Mouse (Mus musculus) MEL (cell line): ENCODE measurements around the gene Shox2. TPM values are rescaled to one million over a fixed set of nuclear protein-coding genes. Genes with fewer than 3 reads are reported as not detected.

Experiments
- DNase-seq: peaks from one replicate; pipeline ENCODE4 v3.0.0; 2011; ENCODE audit warnings: low read depth, low spot score
- H3K27ac ChIP-seq: 2 replicates; pipeline ENCODE4 v1.5.1; 2012; ENCODE audit warnings: low read depth, mild to moderate bottlenecking, control low read depth, low read length, moderate library complexity; ENCODE audit not compliant: control insufficient read depth
- H3K27me3 ChIP-seq, 2 experiments: fragments of 150-350 bp in 1 of 2; sonication (generic) in 1 of 2; 2 replicates each; pipeline ENCODE4 v1.6.1; 2012; ENCODE audit warnings: low read length in 2 of 2, mild to moderate bottlenecking in 2 of 2, improper control_type of control experiment in 1 of 2, moderate library complexity in 1 of 2; ENCODE audit not compliant: insufficient read depth in 2 of 2, control insufficient read depth in 1 of 2
- H3K36me3 ChIP-seq, 2 experiments: 2 replicates each; pipeline ENCODE4 v1.6.1; 2012 to 2014; ENCODE audit warnings: low read length in 2 of 2, improper control_type of control experiment in 1 of 2, inconsistent platforms in 1 of 2, mild to moderate bottlenecking in 1 of 2; ENCODE audit not compliant: insufficient read depth in 2 of 2, control insufficient read depth in 1 of 2
- H3K4me1 ChIP-seq, 2 experiments: fragments of 150-350 bp in 1 of 2; sonication (generic) in 1 of 2; 2 replicates each; pipeline ENCODE4 v1.6.1; 2012; ENCODE audit warnings: low read length in 2 of 2, improper control_type of control experiment in 1 of 2, mild to moderate bottlenecking in 1 of 2; ENCODE audit not compliant: insufficient read depth in 2 of 2, control insufficient read depth in 1 of 2
- H3K4me3 ChIP-seq, 2 experiments: fragments of 150-350 bp in 1 of 2; sonication (generic) in 1 of 2; 2 replicates each; pipeline ENCODE4 v1.5.1; 2012; ENCODE audit warnings: low read depth in 2 of 2, low read length in 2 of 2, mild to moderate bottlenecking in 2 of 2, moderate library complexity in 2 of 2, control low read depth in 1 of 2, improper control_type of control experiment in 1 of 2; ENCODE audit not compliant: control insufficient read depth in 1 of 2, insufficient read depth in 1 of 2
- H3K79me2 ChIP-seq: 2 replicates; pipeline ENCODE4 v1.6.1; 2012; ENCODE audit warnings: mild to moderate bottlenecking, low read length, moderate library complexity; ENCODE audit not compliant: control insufficient read depth, poor library complexity, insufficient read depth
- H3K9ac ChIP-seq: 2 replicates; pipeline ENCODE4 v1.6.1; 2012; ENCODE audit warnings: low read depth, mild to moderate bottlenecking, control low read depth, low read length, moderate library complexity; ENCODE audit not compliant: control insufficient read depth, poor library complexity, severe bottlenecking
- H3K9me3 ChIP-seq: fragments of 150-350 bp; sonication (generic); replicated peaks from 2 replicates; pipeline ENCODE4 v1.6.1; 2012; ENCODE audit warnings: mild to moderate bottlenecking, low read length, improper control_type of control experiment, moderate library complexity; ENCODE audit not compliant: insufficient read depth
- BHLHE40 ChIP-seq: IDR thresholded peaks from 2 replicates; pipeline ENCODE4 v1.6.1; 2012; ENCODE audit warnings: low read depth, mild to moderate bottlenecking, inconsistent platforms, low read length, improper control_type of control experiment, borderline replicate concordance
- CHD1 ChIP-seq: IDR thresholded peaks from 2 replicates; pipeline ENCODE4 v1.6.1; 2012; ENCODE audit warnings: low read depth, mild to moderate bottlenecking, inconsistent platforms, low read length, improper control_type of control experiment
- CHD2 ChIP-seq: IDR thresholded peaks from 2 replicates; pipeline ENCODE4 v1.6.1; 2011; ENCODE audit warnings: low read length, improper control_type of control experiment
- CTCF ChIP-seq, 3 experiments: IDR thresholded peaks in 2 of 3; conservative IDR thresholded peaks in 1 of 3; 2 replicates each; pipeline ENCODE4 v1.5.1; 2011 to 2012; ENCODE audit warnings: low read length in 3 of 3, low read depth in 2 of 3, mild to moderate bottlenecking in 2 of 3, improper control_type of control experiment in 1 of 3, inconsistent platforms in 1 of 3, mixed read lengths in 1 of 3, moderate library complexity in 1 of 3; ENCODE audit not compliant: control insufficient read depth in 1 of 3, insufficient read depth in 1 of 3, poor library complexity in 1 of 3, severe bottlenecking in 1 of 3
- E2F4 ChIP-seq: IDR thresholded peaks from 2 replicates; pipeline ENCODE4 v1.6.1; 2011; ENCODE audit warnings: low read depth, low read length, improper control_type of control experiment, borderline replicate concordance
- ETS1 ChIP-seq: IDR thresholded peaks from 2 replicates; pipeline ENCODE4 v1.6.1; 2012; ENCODE audit warnings: low read depth, mild to moderate bottlenecking, inconsistent platforms, low read length, improper control_type of control experiment, moderate library complexity
- GABPA ChIP-seq: IDR thresholded peaks from 2 replicates; pipeline ENCODE4 v1.6.1; 2012; ENCODE audit warnings: low read depth, mild to moderate bottlenecking, inconsistent platforms, low read length, improper control_type of control experiment, moderate library complexity
- GATA1 ChIP-seq: IDR thresholded peaks from 2 replicates; pipeline ENCODE4 v1.6.1; 2011; ENCODE audit warnings: low read depth, low read length, improper control_type of control experiment
- HCFC1 ChIP-seq: IDR thresholded peaks from 2 replicates; pipeline ENCODE4 v1.6.1; 2012; ENCODE audit warnings: low read depth, mild to moderate bottlenecking, inconsistent platforms, low read length, improper control_type of control experiment, moderate library complexity
- JUND ChIP-seq: IDR thresholded peaks from 2 replicates; pipeline ENCODE4 v1.6.1; 2011; ENCODE audit warnings: low read depth, mild to moderate bottlenecking, improper control_type of control experiment, low read length
- KAT2A ChIP-seq: conservative IDR thresholded peaks from 2 replicates; pipeline ENCODE4 v1.6.1; 2012; ENCODE audit warnings: low read depth, low read length, improper control_type of control experiment, inconsistent platforms
- MAFK ChIP-seq: IDR thresholded peaks from 2 replicates; pipeline ENCODE4 v1.6.1; 2011; ENCODE audit warnings: low read depth, mild to moderate bottlenecking, low read length, improper control_type of control experiment, borderline replicate concordance
- MEF2A ChIP-seq: IDR thresholded peaks from 2 replicates; pipeline ENCODE4 v1.6.1; 2014; ENCODE audit warnings: low read depth, mild to moderate bottlenecking, inconsistent platforms, low read length, improper control_type of control experiment; ENCODE audit not compliant: poor library complexity, insufficient replicate concordance, severe bottlenecking; ENCODE audit errors: extremely low read depth
- MXI1 ChIP-seq: IDR thresholded peaks from 2 replicates; pipeline ENCODE4 v1.6.1; 2011; ENCODE audit warnings: mild to moderate bottlenecking, low read depth, low read length, improper control_type of control experiment
- MYB ChIP-seq: IDR thresholded peaks from 2 replicates; pipeline ENCODE4 v1.6.1; 2011; ENCODE audit warnings: mild to moderate bottlenecking, low read depth, low read length, improper control_type of control experiment
- MYC ChIP-seq: IDR thresholded peaks from 2 replicates; pipeline ENCODE4 v1.6.1; 2011; ENCODE audit warnings: low read depth, mild to moderate bottlenecking, low read length, improper control_type of control experiment, moderate library complexity
- NELFE ChIP-seq: IDR thresholded peaks from 2 replicates; pipeline ENCODE4 v1.6.1; 2011; ENCODE audit warnings: low read depth, low read length, improper control_type of control experiment
- POLR2A ChIP-seq, 2 experiments: IDR thresholded peaks; 2 replicates each; pipeline ENCODE4 v1.6.1; 2011 to 2012; ENCODE audit warnings: low read length in 2 of 2, mild to moderate bottlenecking in 2 of 2, control low read depth in 1 of 2, improper control_type of control experiment in 1 of 2, low read depth in 1 of 2, moderate library complexity in 1 of 2; ENCODE audit not compliant: control insufficient read depth in 1 of 2, insufficient read depth in 1 of 2, poor library complexity in 1 of 2
- POLR2AphosphoS2 ChIP-seq: IDR thresholded peaks from 2 replicates; pipeline ENCODE4 v1.6.1; 2011; ENCODE audit warnings: low read length, improper control_type of control experiment
- POLR2AphosphoS5 ChIP-seq: IDR thresholded peaks from 2 replicates; pipeline ENCODE4 v1.6.1; 2012; ENCODE audit warnings: low read depth, borderline replicate concordance, mild to moderate bottlenecking, inconsistent platforms, low read length, moderate library complexity, mixed read lengths
- RAD21 ChIP-seq: IDR thresholded peaks from 2 replicates; pipeline ENCODE4 v1.6.1; 2011; ENCODE audit warnings: mild to moderate bottlenecking, low read depth, low read length, improper control_type of control experiment
- RCOR1 ChIP-seq: IDR thresholded peaks from 2 replicates; pipeline ENCODE4 v1.6.1; 2012; ENCODE audit warnings: low read depth, mild to moderate bottlenecking, inconsistent platforms, low read length, improper control_type of control experiment
- SIN3A ChIP-seq: IDR thresholded peaks from 2 replicates; pipeline ENCODE4 v1.6.1; 2012; ENCODE audit warnings: low read length, improper control_type of control experiment, inconsistent platforms
- TAL1 ChIP-seq: IDR thresholded peaks from 2 replicates; pipeline ENCODE4 v1.6.1; 2012; ENCODE audit warnings: mild to moderate bottlenecking, inconsistent platforms, low read length, moderate library complexity, mixed read lengths
- TCF12 ChIP-seq: IDR thresholded peaks from 2 replicates; pipeline ENCODE4 v1.6.1; 2014; ENCODE audit warnings: low read depth, mild to moderate bottlenecking, inconsistent platforms, low read length, improper control_type of control experiment, moderate library complexity
- UBTF ChIP-seq: IDR thresholded peaks from 2 replicates; pipeline ENCODE4 v1.6.1; 2012; ENCODE audit warnings: low read depth, mild to moderate bottlenecking, inconsistent platforms, low read length, improper control_type of control experiment, moderate library complexity, borderline replicate concordance; ENCODE audit not compliant: insufficient read depth
- USF1 ChIP-seq: IDR thresholded peaks from 2 replicates; pipeline ENCODE4 v1.6.1; 2014; ENCODE audit warnings: low read depth, mild to moderate bottlenecking, inconsistent platforms, low read length, improper control_type of control experiment, moderate library complexity
- USF2 ChIP-seq, 2 experiments: IDR thresholded peaks; 2 replicates each; pipeline ENCODE4 v1.6.1; 2011 to 2012; ENCODE audit warnings: improper control_type of control experiment in 2 of 2, low read length in 2 of 2, borderline replicate concordance in 1 of 2, inconsistent platforms in 1 of 2, low read depth in 1 of 2, mild to moderate bottlenecking in 1 of 2; ENCODE audit not compliant: insufficient read depth in 1 of 2
- ZKSCAN1 ChIP-seq: IDR thresholded peaks from 2 replicates; pipeline ENCODE4 v1.6.1; 2012; ENCODE audit warnings: low read depth, mild to moderate bottlenecking, inconsistent platforms, low read length, improper control_type of control experiment, moderate library complexity
- polyA plus RNA-seq, 2 experiments: library from polyadenylated mRNA; stranded (reverse) in 1 of 2; unstranded in 1 of 2; fragments of >175 nt in 1 of 2; fragments of >200 nt in 1 of 2; gene quantifications; 2 replicates each; pipeline versions ENCODE4 v1.2.1 to v1.2.4; 2012; ENCODE audit warnings: low replicate concordance in 2 of 2, low read depth in 1 of 2; ENCODE audit not compliant: insufficient read length in 2 of 2, insufficient read depth in 1 of 2, missing spikeins in 1 of 2
- total RNA-seq: library from RNA; depleted of rRNA; stranded (reverse); fragments of 300-350 nt; gene quantifications from 2 replicates; pipeline ENCODE4 v1.2.3, GENCODE M21; 2012

Shox2 gene
- total and polyA plus RNA-seq, 3 experiments: 3.1 to 6.5 TPM; not detected in 1

DNA sequence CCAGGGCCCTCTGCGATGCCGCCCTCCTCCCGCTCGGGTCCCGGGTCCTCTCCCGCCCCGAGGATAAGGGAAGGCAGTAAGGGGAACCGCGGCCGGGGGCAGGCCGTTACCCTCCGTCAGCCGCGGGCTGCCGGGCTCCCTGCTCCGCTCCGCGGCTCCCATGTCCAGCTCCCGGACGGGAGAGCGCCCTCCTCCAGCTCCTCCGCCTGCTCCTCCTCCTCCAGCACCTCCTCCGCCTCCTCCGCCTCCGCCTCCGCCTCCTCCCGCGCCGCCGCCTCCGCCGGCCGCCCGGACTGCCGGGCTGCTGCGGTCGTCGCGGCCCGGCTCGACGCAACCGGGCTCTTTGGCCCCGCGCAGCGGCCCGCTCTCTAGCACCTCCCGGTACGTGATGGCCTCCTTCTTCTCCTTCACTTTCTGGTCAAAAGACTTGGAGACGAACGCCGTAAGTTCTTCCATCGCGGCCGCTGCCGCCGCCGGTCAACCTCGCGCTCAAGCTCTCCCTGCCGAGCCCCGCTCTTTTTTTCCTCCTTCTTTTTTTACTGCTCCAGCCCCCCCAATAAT lies 390 bp downstream of the Shox2 start, which contains the start of gene Rsrc1:
TSS of gene Rsrc1 (plus strand) at position 290 of the 561 bp plus-strand sequence.
- Histone ChIP-seq H3K27me3 (no peaks in the 10 kb centered on the region), H3K9ac (peak within 1 kb of the TSS; percentile 87), H3K4me3 (peak within 1 kb of the TSS; percentile 76 to 89)

GRCm38 (mm10) chr3:66980111-66980975 lies 1.2 kb downstream of the Shox2 start:
- Histone ChIP-seq H3K36me3 (peaks cover 0 to 5% of the 10 kb centered on the region in 2 experiments; a peak in 2 of 4 replicates), H3K9ac (peak overlapping the region; percentile 87), H3K4me3 (peak overlapping the region; percentile 76 to 89), H3K79me2 (peaks cover 5% of the 10 kb centered on the region; the same call in 1 of the 2 replicates), H3K4me1 (peaks cover 3 to 5% of the 10 kb centered on the region in 2 experiments; a peak in 2 of 4 replicates), H3K27ac (no peak overlapping the region), H3K9me3 (no peaks in the 10 kb centered on the region), H3K27me3 (no peaks in the 10 kb centered on the region)
- TF ChIP-seq MYC: no peak
- TF ChIP-seq RCOR1: 0 out of 2 replicates have a peak, but pooled peaks have one; percentile 6
- TF ChIP-seq USF2 (IDR thresholded peaks at IDR 0.05; ENCODE audit: borderline replicate concordance in 1 of 2, insufficient read depth in 1 of 2, low read depth in 1 of 2, low read length in 2 of 2): no peak
- no peak for TF ChIP-seq TAL1
- TF ChIP-seq CHD2: no peak
- no peak for TF ChIP-seq NELFE
- peak; percentile 95 for TF ChIP-seq JUND
- peak; percentile 31; the same call in 1 of the 2 replicates for TF ChIP-seq ETS1
- TF ChIP-seq USF1: no peak
- no peak for TF ChIP-seq RAD21
- no peak for TF ChIP-seq KAT2A
- DNase-seq: peak; percentile 51

More for the DNA sequence above, 390 bp downstream of the Shox2 start, which contains the start of gene Rsrc1:
- peak; percentile 68 for DNase-seq
- H3K27ac ChIP-seq: peak within 1 kb of the TSS; percentile 85
- H3K79me2 ChIP-seq: peaks cover 12% of the 10 kb centered on the region
- H3K36me3 ChIP-seq: peaks cover 0 to 5% of the 10 kb centered on the region in 2 experiments; a peak in 2 of 4 replicates
- H3K4me1 ChIP-seq: peaks cover 3 to 5% of the 10 kb centered on the region in 2 experiments; a peak in 2 of 4 replicates
- no peak for TF ChIP-seq KAT2A
- TF ChIP-seq UBTF: peak; percentile 94; the same call in 1 of the 2 replicates
- no peak; the same call in none of the 2 replicates for TF ChIP-seq SIN3A
- TF ChIP-seq POLR2AphosphoS2: no peak
- TF ChIP-seq RCOR1: no peak
- TF ChIP-seq MXI1: no peak
- TF ChIP-seq ZKSCAN1: no peak
- TF ChIP-seq CTCF (IDR thresholded peaks at IDR 0.05 in 2 of 3, conservative IDR thresholded peaks at IDR 0.05 in 1 of 3; ENCODE audit: control insufficient read depth in 1 of 3, insufficient read depth in 1 of 3, low read depth in 2 of 3, low read length in 3 of 3, poor library complexity in 1 of 3, severe bottlenecking in 1 of 3): 0 out of 6 replicates have a peak, but pooled peaks of 1 of the 3 experiments have one; percentile 11
- TF ChIP-seq POLR2A (IDR thresholded peaks at IDR 0.05; ENCODE audit: control insufficient read depth in 1 of 2, insufficient read depth in 1 of 2, low read depth in 1 of 2, low read length in 2 of 2, poor library complexity in 1 of 2): peak in 1 of 2 experiments; percentile 45; a peak in 2 of 4 replicates
- TF ChIP-seq BHLHE40: no peak
- no peak for TF ChIP-seq MYB
- no peak for TF ChIP-seq HCFC1
- TF ChIP-seq TCF12: 0 out of 2 replicates have a peak, but pooled peaks have one; percentile 31
- TF ChIP-seq E2F4: no peak
- TF ChIP-seq MEF2A: no peak
- no peak for TF ChIP-seq GATA1
- no peak for TF ChIP-seq MAFK
- no peak for TF ChIP-seq ETS1
- TF ChIP-seq POLR2AphosphoS5: no peak
- 0 out of 2 replicates have a peak, but pooled peaks have one; percentile 8 for TF ChIP-seq CHD1
- no peak for TF ChIP-seq GABPA
- no peaks in the 10 kb centered on the region for H3K9me3 ChIP-seq
